Mouse (Mus musculus): ENCODE results near the gene Atp6v0e.
A peak's percentile ranks its signal among the peaks of the same experiment; 100 is the strongest.

- TF ChIP-seq CTCF (conservative IDR thresholded peaks at IDR 0.05 in 1 of 2, IDR thresholded peaks at IDR 0.05 in 1 of 2; ENCODE audit: low read depth in 2 of 2, low read length in 2 of 2) (peak; percentile 86 to 97), EP300 (IDR thresholded peaks at IDR 0.05; ENCODE audit: low read length) (no peak), UBTF (IDR thresholded peaks at IDR 0.05; ENCODE audit: low read depth, low read length) (no peak)
These were observed at the start of gene Atp6v0e for GRCm38 (mm10) chr17:26662978-26663683.
